Mouse (Mus musculus): ENCODE measurements around the gene Cacng7. TPM values are rescaled to one million over a fixed set of nuclear protein-coding genes. Genes with fewer than 3 reads are reported as not detected.
"Not testable (repeated sequence)": the region's sequence is repeated elsewhere in the genome, so short reads cannot be mapped to it uniquely, and the experiment has no call there.

The Cacng7 gene
- polyA plus RNA-seq, 1 experiment from 2014 or later = 2.9 TPM

DNA sequence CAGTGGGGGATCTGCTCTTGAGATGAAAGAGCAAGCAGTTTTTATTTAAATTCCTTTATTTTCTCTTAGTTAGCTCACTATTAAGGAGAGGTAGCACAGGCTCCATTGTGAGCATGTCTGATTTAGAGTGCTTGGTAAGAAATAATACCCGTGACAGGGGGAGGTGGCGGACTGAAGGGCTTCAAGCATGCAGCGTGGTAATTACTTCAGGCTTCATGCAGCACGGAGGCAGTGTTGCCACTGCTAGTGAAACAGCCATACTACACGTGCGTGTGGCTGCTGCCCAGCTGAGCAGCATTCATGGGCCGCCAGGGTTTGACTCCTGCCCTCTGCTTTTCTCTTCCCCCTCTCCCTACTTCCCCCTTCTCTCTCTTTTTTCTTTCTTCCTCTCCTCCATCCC is 65.0 kb downstream of the Cacng7 start:
- peak; percentile 33 for DNase-seq (ENCODE audit: low spot score)
- ATAC-seq (ENCODE audit: insufficient read depth, low FRiP score, low TSS enrichment) = peak; percentile 84
- no peak overlapping the region for H3K4me2 ChIP-seq (ENCODE audit: low read depth)
- no peak overlapping the region for H3K9ac ChIP-seq (ENCODE audit: low read length)
- 35% methylated on average over 7 of the region's 7 CpGs for WGBS
- no peak overlapping the region for H3K27ac ChIP-seq (ENCODE audit: low read depth, low read length)
- no peak overlapping the region for H3K4me3 ChIP-seq (ENCODE audit: low read depth, low read length)
- no peaks in the 10 kb centered on the region for H3K27me3 ChIP-seq (ENCODE audit: control insufficient read depth, insufficient read depth, low read length)
- H3K4me1 ChIP-seq (ENCODE audit: control insufficient read depth, insufficient read depth, low read length) = 0 out of 2 replicates have a peak, but pooled peaks cover 3% of the 10 kb centered on the region
- no peaks in the 10 kb centered on the region for H3K9me3 ChIP-seq (ENCODE audit: control insufficient read depth, low read length)
- H3K36me3 ChIP-seq (ENCODE audit: control insufficient read depth, insufficient read depth, low read length) = no peaks in the 10 kb centered on the region

- not testable (repeated sequence) for DNase-seq (ENCODE audit: low spot score); H3K9me3 ChIP-seq (ENCODE audit: control insufficient read depth, low read length); H3K4me1 ChIP-seq (ENCODE audit: control insufficient read depth, insufficient read depth, low read length); H3K4me3 ChIP-seq (ENCODE audit: low read depth, low read length); H3K27ac ChIP-seq (ENCODE audit: low read depth, low read length); H3K27me3 ChIP-seq (ENCODE audit: control insufficient read depth, insufficient read depth, low read length); H3K36me3 ChIP-seq (ENCODE audit: control insufficient read depth, insufficient read depth, low read length); H3K9ac ChIP-seq (ENCODE audit: low read length); H3K4me2 ChIP-seq (ENCODE audit: low read depth)
- 91% methylated on average over 8 of the region's 8 CpGs for WGBS
- 0 out of 2 replicates have a peak, but pooled peaks have one; percentile 33 for ATAC-seq (ENCODE audit: insufficient read depth, low FRiP score, low TSS enrichment)
Measured at GRCm38 (mm10) chr7:3398363-3398762, 65.6 kb downstream of the Cacng7 start.

DNA sequence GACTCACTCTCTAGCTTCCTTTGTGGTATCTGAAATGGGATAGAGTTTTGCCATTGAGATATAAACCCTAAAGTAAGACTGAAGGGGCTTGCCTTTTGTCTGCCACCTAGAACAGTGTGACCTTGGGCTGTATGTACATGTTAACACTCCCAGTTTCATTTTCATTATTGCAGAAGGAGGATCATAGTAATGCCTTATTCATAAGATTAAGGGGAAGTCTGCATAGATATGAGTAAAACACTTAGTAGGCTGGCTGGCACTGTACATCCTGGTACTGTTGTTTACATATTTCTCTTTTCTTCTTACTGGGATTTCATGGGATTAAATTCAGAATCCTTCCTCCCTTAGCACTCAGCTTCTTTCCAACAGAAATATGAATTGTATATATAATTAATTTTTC is 67.2 kb downstream of the Cacng7 start:
- H3K4me3 ChIP-seq (ENCODE audit: low read depth, low read length) = no peak overlapping the region
- no peaks in the 10 kb centered on the region for H3K27me3 ChIP-seq (ENCODE audit: control insufficient read depth, insufficient read depth, low read length)
- no peak for DNase-seq (ENCODE audit: low spot score)
- H3K9ac ChIP-seq (ENCODE audit: low read length) = no peak overlapping the region
- no peak overlapping the region for H3K4me2 ChIP-seq (ENCODE audit: low read depth)
- no peaks in the 10 kb centered on the region for H3K9me3 ChIP-seq (ENCODE audit: control insufficient read depth, low read length)
- H3K4me1 ChIP-seq (ENCODE audit: control insufficient read depth, insufficient read depth, low read length) = 0 out of 2 replicates have a peak, but pooled peaks cover 3% of the 10 kb centered on the region
- no peaks in the 10 kb centered on the region for H3K36me3 ChIP-seq (ENCODE audit: control insufficient read depth, insufficient read depth, low read length)
- no peak for ATAC-seq (ENCODE audit: insufficient read depth, low FRiP score, low TSS enrichment)
- no peak overlapping the region for H3K27ac ChIP-seq (ENCODE audit: low read depth, low read length)

DNA sequence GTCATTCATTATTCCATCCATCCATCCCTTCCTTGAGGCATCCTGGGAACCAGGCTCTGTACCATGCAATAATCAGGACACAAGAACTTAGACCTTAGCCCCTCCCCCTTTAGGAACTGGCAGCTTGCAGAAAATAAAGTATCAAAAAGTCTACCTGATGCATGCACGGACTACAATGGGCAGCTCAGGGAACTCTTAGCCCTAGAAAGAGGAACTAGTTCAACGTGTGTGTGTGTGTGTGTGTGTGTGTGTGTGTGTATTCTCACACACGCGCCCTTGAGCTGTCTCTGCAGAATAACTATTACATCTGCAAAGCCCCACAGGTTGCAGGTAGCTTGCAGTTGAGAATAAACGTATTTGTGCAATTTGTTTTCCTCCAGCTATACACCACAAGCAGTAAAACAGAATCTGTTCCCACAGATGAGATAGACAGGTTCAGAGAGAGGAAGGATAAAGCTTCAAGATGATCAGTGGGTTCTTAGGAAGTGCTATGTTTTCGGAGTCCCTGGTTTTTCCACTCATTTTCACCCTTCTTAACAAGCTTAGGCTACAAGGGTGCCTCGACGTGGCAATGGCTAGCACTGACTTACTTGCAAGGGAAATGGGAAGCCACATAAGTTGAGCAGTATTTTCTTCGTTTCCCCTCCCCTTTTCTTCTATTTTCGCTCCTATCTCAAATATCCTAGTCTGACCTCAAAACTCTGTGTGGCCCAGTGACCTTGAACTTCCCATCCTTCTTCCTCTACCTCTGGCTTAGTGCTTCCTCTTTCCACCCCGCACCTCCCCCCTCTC is 77.2 kb downstream of the Cacng7 start:
- H3K9ac ChIP-seq (ENCODE audit: low read length) = no peak overlapping the region
- ATAC-seq (ENCODE audit: insufficient read depth, low FRiP score, low TSS enrichment) (no peak), DNase-seq (ENCODE audit: low spot score) (no peak)
- WGBS = 68% methylated on average over 11 of the region's 11 CpGs
- H3K4me3 ChIP-seq (ENCODE audit: low read depth, low read length) = no peak overlapping the region
- peaks cover 2% of the 10 kb centered on the region; the same call in 1 of the 2 replicates for H3K4me1 ChIP-seq (ENCODE audit: control insufficient read depth, insufficient read depth, low read length)
- peaks cover 30% of the 10 kb centered on the region for H3K27me3 ChIP-seq (ENCODE audit: control insufficient read depth, insufficient read depth, low read length)
- no peaks in the 10 kb centered on the region for H3K9me3 ChIP-seq (ENCODE audit: control insufficient read depth, low read length)
- no peaks in the 10 kb centered on the region for H3K36me3 ChIP-seq (ENCODE audit: control insufficient read depth, insufficient read depth, low read length)
- H3K27ac ChIP-seq (ENCODE audit: low read depth, low read length) = no peak overlapping the region
- no peak overlapping the region for H3K4me2 ChIP-seq (ENCODE audit: low read depth)

DNA sequence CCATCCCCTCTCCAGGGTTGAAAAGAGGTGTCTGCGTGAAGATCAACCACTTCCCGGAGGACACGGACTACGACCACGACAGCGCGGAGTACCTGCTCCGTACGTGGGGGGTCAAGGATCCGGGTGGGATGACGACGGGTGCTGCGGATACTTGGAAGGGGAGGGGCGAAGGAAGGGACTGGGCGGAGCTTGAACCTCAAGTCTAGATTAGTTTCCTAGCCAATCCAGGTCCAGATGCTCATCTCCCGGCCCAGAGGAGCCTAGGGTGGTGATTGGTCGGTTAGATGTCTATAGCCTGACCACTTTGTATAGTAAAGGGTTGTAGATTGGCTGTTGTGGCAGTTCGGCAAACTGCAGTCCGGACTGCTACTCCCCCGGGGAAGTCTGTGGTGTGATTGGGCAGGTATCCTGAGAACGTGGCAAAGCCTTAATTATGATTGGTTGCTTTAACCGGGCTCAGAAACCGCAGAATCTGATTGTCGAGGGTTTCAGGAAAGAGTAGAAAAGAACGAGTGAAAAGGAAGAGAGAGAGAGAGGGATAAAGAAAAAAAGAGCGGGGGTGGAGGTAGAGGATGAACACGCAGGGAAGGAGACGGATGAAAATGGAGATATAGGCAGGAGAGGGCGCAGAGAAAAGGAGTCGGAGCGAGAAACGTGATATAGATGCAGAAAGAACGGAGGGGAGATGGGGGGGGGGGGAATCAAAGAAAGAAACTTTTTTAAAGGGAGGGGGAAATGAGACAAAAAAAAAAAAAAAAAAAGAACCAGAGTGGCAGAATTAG is 78.6 kb downstream of the Cacng7 start:
- WGBS = under 1% methylated on average over 33 of the region's 33 CpGs
- ATAC-seq (ENCODE audit: insufficient read depth, low FRiP score, low TSS enrichment) (peak; percentile 91), DNase-seq (ENCODE audit: low spot score) (peak; percentile 82)
- Histone ChIP-seq H3K4me3 (ENCODE audit: low read depth, low read length) (peak overlapping the region; percentile 35), H3K9ac (ENCODE audit: low read length) (peak overlapping the region; percentile 26; the same call in 1 of the 2 replicates), H3K27ac (ENCODE audit: low read depth, low read length) (no peak overlapping the region), H3K4me2 (ENCODE audit: low read depth) (peak overlapping the region; percentile 59), H3K27me3 (ENCODE audit: control insufficient read depth, insufficient read depth, low read length) (peaks cover 44% of the 10 kb centered on the region), H3K9me3 (ENCODE audit: control insufficient read depth, low read length) (no peaks in the 10 kb centered on the region), H3K36me3 (ENCODE audit: control insufficient read depth, insufficient read depth, low read length) (no peaks in the 10 kb centered on the region), H3K4me1 (ENCODE audit: control insufficient read depth, insufficient read depth, low read length) (peaks cover 2% of the 10 kb centered on the region; the same call in 1 of the 2 replicates)

GRCm38 (mm10) chr7:3412036-3412435 is 79.3 kb downstream of the Cacng7 start:
- under 1% methylated on average over 20 of the region's 20 CpGs for WGBS
- Histone ChIP-seq H3K4me1 (ENCODE audit: control insufficient read depth, insufficient read depth, low read length) (peaks cover 2% of the 10 kb centered on the region; the same call in 1 of the 2 replicates), H3K27me3 (ENCODE audit: control insufficient read depth, insufficient read depth, low read length) (peaks cover 50% of the 10 kb centered on the region), H3K27ac (ENCODE audit: low read depth, low read length) (no peak overlapping the region), H3K36me3 (ENCODE audit: control insufficient read depth, insufficient read depth, low read length) (no peaks in the 10 kb centered on the region), H3K9me3 (ENCODE audit: control insufficient read depth, low read length) (no peaks in the 10 kb centered on the region), H3K4me2 (ENCODE audit: low read depth) (peak overlapping the region; percentile 59), H3K4me3 (ENCODE audit: low read depth, low read length) (peak overlapping the region; percentile 35), H3K9ac (ENCODE audit: low read length) (no peak overlapping the region)
- ATAC-seq (ENCODE audit: insufficient read depth, low FRiP score, low TSS enrichment) = no peak
- peak; percentile 67 for DNase-seq (ENCODE audit: low spot score)

GRCm38 (mm10) chr7:3414888-3415287 is 82.1 kb downstream of the Cacng7 start:
- H3K9me3 ChIP-seq (ENCODE audit: control insufficient read depth, low read length) = no peaks in the 10 kb centered on the region
- under 1% methylated on average over 43 of the region's 47 CpGs for WGBS
- H3K27me3 ChIP-seq (ENCODE audit: control insufficient read depth, insufficient read depth, low read length) = peaks cover 58% of the 10 kb centered on the region
- H3K9ac ChIP-seq (ENCODE audit: low read length) = peak overlapping the region; percentile 50
- ATAC-seq (ENCODE audit: insufficient read depth, low FRiP score, low TSS enrichment) (no peak), DNase-seq (ENCODE audit: low spot score) (peak; percentile 61)
- peak overlapping the region; percentile 98 for H3K4me2 ChIP-seq (ENCODE audit: low read depth)
- H3K36me3 ChIP-seq (ENCODE audit: control insufficient read depth, insufficient read depth, low read length) = no peaks in the 10 kb centered on the region
- H3K4me1 ChIP-seq (ENCODE audit: control insufficient read depth, insufficient read depth, low read length) = peaks cover 2% of the 10 kb centered on the region; the same call in 1 of the 2 replicates
- H3K27ac ChIP-seq (ENCODE audit: low read depth, low read length) = no peak overlapping the region
- H3K4me3 ChIP-seq (ENCODE audit: low read depth, low read length) = peak overlapping the region; percentile 56

- Histone ChIP-seq H3K27ac (ENCODE audit: low read depth, low read length) (no peak overlapping the region), H3K27me3 (ENCODE audit: control insufficient read depth, insufficient read depth, low read length) (peaks cover 58% of the 10 kb centered on the region), H3K9me3 (ENCODE audit: control insufficient read depth, low read length) (no peaks in the 10 kb centered on the region), H3K4me3 (ENCODE audit: low read depth, low read length) (peak overlapping the region; percentile 56), H3K36me3 (ENCODE audit: control insufficient read depth, insufficient read depth, low read length) (no peaks in the 10 kb centered on the region), H3K4me2 (ENCODE audit: low read depth) (peak overlapping the region; percentile 98), H3K9ac (ENCODE audit: low read length) (peak overlapping the region; percentile 50), H3K4me1 (ENCODE audit: control insufficient read depth, insufficient read depth, low read length) (peaks cover 2% of the 10 kb centered on the region; the same call in 1 of the 2 replicates)
- ATAC-seq (ENCODE audit: insufficient read depth, low FRiP score, low TSS enrichment) (no peak), DNase-seq (ENCODE audit: low spot score) (peak; percentile 27)
- under 1% methylated on average over 48 of the region's 60 CpGs for WGBS
Measured at GRCm38 (mm10) chr7:3415378-3415777, 82.6 kb downstream of the Cacng7 start.
